Mouse (Mus musculus): ENCODE measurements around the gene Gm26558. TPM values are rescaled to one million over a fixed set of nuclear protein-coding genes. Genes with fewer than 3 reads are reported as not detected.

Gm26558 gene
- polyA plus RNA-seq (2015; fragmentation: Nextera tagmentation; extraction: Ambion mirVana), result 2.5 and 3.0 TPM in 2 replicates

GRCm38 (mm10) chr2:70661715-70662495, at the start of gene Gm26558:
Gene Gm26558 (minus strand): TSS chr2:70662108.

GRCm38 (mm10) chr2:70660887-70661714, 807 bp downstream of the Gm26558 start, which contains the start of gene Gorasp2:
Gene Gorasp2 (plus strand): TSS chr2:70661576.

Other genes starting within 250 kb of the Gm26558 start
- gene Sp5, start 187.2 kb downstream of the Gm26558 start, polyA plus RNA-seq (2015; fragmentation: Nextera tagmentation; extraction: Ambion mirVana), result 2.9 and 4.7 TPM in 2 replicates
- gene Erich2, start 153.3 kb downstream of the Gm26558 start, polyA plus RNA-seq (2015; fragmentation: Nextera tagmentation; extraction: Ambion mirVana), result 1.2 and 1.7 TPM in 2 replicates
- 0.06 and 0.11 TPM in 2 replicates for gene Gad1, start 109.0 kb downstream of the Gm26558 start, polyA plus RNA-seq (2015; fragmentation: Nextera tagmentation; extraction: Ambion mirVana)
- gene Gorasp2, start 532 bp downstream of the Gm26558 start, polyA plus RNA-seq (2015; fragmentation: Nextera tagmentation; extraction: Ambion mirVana), result 88.5 and 116 TPM in 2 replicates
- 25.4 and 39.5 TPM in 2 replicates for gene Tlk1, start 163.6 kb upstream of the Gm26558 start, polyA plus RNA-seq (2015; fragmentation: Nextera tagmentation; extraction: Ambion mirVana)